Mouse (Mus musculus) heart, embryonic 10.5 days (tissue): ENCODE measurements around the gene Trip4. TPM values are rescaled to one million over a fixed set of nuclear protein-coding genes. Genes with fewer than 3 reads are reported as not detected.

Source experiments
- DNase-seq: peaks from one replicate; pipeline ENCODE4 v3.0.0-alpha.2; 2017; ENCODE audit warnings: low spot score
- H3K27ac ChIP-seq: fragments of 300-500 bp; sonication (generic); 2 replicates; pipeline ENCODE4 v1.5.1; 2016; ENCODE audit warnings: mild to moderate bottlenecking
- H3K27me3 ChIP-seq: fragments of 300-500 bp; sonication (generic); 2 replicates; pipeline ENCODE4 v1.6.1; 2016; ENCODE audit warnings: mild to moderate bottlenecking; ENCODE audit not compliant: poor library complexity, insufficient read depth, severe bottlenecking
- H3K36me3 ChIP-seq: fragments of 300-500 bp; sonication (generic); 2 replicates; pipeline ENCODE4 v1.6.1; 2016; ENCODE audit warnings: mild to moderate bottlenecking, moderate library complexity
- H3K4me1 ChIP-seq: fragments of 300-500 bp; sonication (generic); 2 replicates; pipeline ENCODE4 v1.6.1; 2016; ENCODE audit warnings: mild to moderate bottlenecking
- H3K4me3 ChIP-seq: fragments of 300-500 bp; sonication (generic); 2 replicates; pipeline ENCODE4 v1.5.1; 2016; ENCODE audit warnings: mild to moderate bottlenecking, moderate library complexity
- H3K9me3 ChIP-seq: fragments of 300-500 bp; sonication (generic); 2 replicates; pipeline ENCODE4 v1.6.1; 2016; ENCODE audit warnings: mild to moderate bottlenecking, moderate library complexity
- WGBS: fragments of 180-500 bp; shearing (Covaris S2); methylation state at CpG from one replicate; pipeline ENCODE4 v1.1.7; 2016; 5-methylcytosine and 5-hydroxymethylcytosine counted together
- polyA plus RNA-seq: library from polyadenylated mRNA; unstranded; fragments of >200 nt; fragmentation: Nextera tagmentation; extraction: Ambion mirVana; gene quantifications from 2 replicates; pipeline ENCODE4 v1.2.1, GENCODE M21; 2016

Trip4 gene
- polyA plus RNA-seq, 1 experiment from 2014 or later = 27.9 TPM

GRCm38 (mm10) chr9:65890143-65890628, 18.4 kb downstream of the Trip4 start, which contains the start of gene Pclaf:
TSS of gene Pclaf (plus strand) at chr9:65890237.
- peaks cover 28% of the 10 kb centered on the region for H3K36me3 ChIP-seq
- H3K4me3 ChIP-seq = peak within 1 kb of the TSS; percentile 76
- H3K27ac ChIP-seq = peak within 1 kb of the TSS; percentile 91
- peaks cover 8% of the 10 kb centered on the region; the same call in 1 of the 2 replicates for H3K4me1 ChIP-seq
- H3K27me3 ChIP-seq = no peaks in the 10 kb centered on the region
- under 1% methylated on average over 21 of the region's 21 CpGs for WGBS
- H3K9me3 ChIP-seq = no peaks in the 10 kb centered on the region
- peak; percentile 97 for DNase-seq

GRCm38 (mm10) chr9:65884564-65885315, 23.9 kb downstream of the Trip4 start:
- Histone ChIP-seq H3K4me1 (peaks cover 5% of the 10 kb centered on the region; the same call in 1 of the 2 replicates), H3K36me3 (peaks cover 10% of the 10 kb centered on the region; the same call in 1 of the 2 replicates), H3K4me3 (peak overlapping the region; percentile 82), H3K27ac (peak overlapping the region; percentile 90), H3K27me3 (no peaks in the 10 kb centered on the region), H3K9me3 (no peaks in the 10 kb centered on the region)
- WGBS = under 1% methylated on average over 37 of the region's 37 CpGs
- peak; percentile 96 for DNase-seq

DNA sequence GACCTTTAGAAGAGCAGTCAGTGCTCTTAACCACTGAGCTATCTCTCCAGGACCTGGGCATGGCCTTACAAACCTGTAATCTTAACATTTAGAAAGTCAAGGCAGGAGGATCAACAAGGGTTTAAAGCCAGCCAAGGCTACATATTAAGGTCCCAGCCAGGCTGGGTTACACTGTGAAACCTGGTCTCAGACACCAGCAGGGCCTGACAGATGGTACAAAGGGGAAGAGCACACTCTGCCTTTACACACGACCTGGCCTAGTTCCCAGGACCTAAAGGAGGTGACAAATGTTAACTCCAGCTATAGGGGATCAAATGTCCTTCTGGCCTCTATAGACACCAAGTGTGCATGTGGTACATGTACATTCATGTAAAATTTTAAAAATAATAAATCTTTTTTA, 48.9 kb downstream of the Trip4 start:
- no peak for DNase-seq

GRCm38 (mm10) chr9:65850203-65850602, 58.4 kb downstream of the Trip4 start:
- no peak for DNase-seq
- 38% methylated on average over 1 of the region's 1 CpGs for WGBS
- H3K27me3 ChIP-seq = no peaks in the 10 kb centered on the region

More for the DNA sequence above, 48.9 kb downstream of the Trip4 start:
- no peaks in the 10 kb centered on the region for H3K4me1 ChIP-seq
- H3K9me3 ChIP-seq = no peaks in the 10 kb centered on the region
- H3K27ac ChIP-seq = no peak overlapping the region
- peaks cover 66% of the 10 kb centered on the region for H3K36me3 ChIP-seq
- WGBS = 49% methylated on average over 1 of the region's 1 CpGs
- no peaks in the 10 kb centered on the region for H3K27me3 ChIP-seq
- H3K4me3 ChIP-seq = no peak overlapping the region

DNA sequence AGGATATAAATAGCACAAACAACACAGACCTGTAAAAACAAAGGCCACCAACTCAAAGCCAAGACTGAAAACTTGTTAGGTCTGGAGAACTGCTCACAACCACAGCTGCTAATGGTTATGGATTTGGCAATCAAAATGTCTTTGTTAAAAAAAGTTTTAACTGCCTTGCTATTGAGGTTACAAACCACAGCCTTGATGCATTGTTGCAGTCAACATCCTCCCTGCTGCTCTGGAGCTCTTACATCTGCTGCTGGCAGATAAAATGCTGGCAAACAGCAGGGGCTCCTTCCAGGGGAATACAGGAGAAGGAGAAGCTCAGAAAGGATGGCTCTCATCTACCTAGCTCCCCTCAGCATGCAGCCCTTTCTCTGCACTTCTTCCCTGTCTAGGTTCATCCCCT, 60.4 kb downstream of the Trip4 start:
- no peak overlapping the region for H3K27ac ChIP-seq
- H3K9me3 ChIP-seq = no peaks in the 10 kb centered on the region
- H3K4me1 ChIP-seq = peaks cover 4% of the 10 kb centered on the region; the same call in 1 of the 2 replicates
- peaks cover 42% of the 10 kb centered on the region for H3K36me3 ChIP-seq
- H3K27me3 ChIP-seq = no peaks in the 10 kb centered on the region
- H3K4me3 ChIP-seq = no peak overlapping the region
- DNase-seq = no peak

More at GRCm38 (mm10) chr9:65850203-65850602, 58.4 kb downstream of the Trip4 start:
- peaks cover 44% of the 10 kb centered on the region for H3K36me3 ChIP-seq
- no peak overlapping the region for H3K4me3 ChIP-seq
- H3K4me1 ChIP-seq = peaks cover 4% of the 10 kb centered on the region; the same call in 1 of the 2 replicates
- no peaks in the 10 kb centered on the region for H3K9me3 ChIP-seq
- H3K27ac ChIP-seq = no peak overlapping the region

DNA sequence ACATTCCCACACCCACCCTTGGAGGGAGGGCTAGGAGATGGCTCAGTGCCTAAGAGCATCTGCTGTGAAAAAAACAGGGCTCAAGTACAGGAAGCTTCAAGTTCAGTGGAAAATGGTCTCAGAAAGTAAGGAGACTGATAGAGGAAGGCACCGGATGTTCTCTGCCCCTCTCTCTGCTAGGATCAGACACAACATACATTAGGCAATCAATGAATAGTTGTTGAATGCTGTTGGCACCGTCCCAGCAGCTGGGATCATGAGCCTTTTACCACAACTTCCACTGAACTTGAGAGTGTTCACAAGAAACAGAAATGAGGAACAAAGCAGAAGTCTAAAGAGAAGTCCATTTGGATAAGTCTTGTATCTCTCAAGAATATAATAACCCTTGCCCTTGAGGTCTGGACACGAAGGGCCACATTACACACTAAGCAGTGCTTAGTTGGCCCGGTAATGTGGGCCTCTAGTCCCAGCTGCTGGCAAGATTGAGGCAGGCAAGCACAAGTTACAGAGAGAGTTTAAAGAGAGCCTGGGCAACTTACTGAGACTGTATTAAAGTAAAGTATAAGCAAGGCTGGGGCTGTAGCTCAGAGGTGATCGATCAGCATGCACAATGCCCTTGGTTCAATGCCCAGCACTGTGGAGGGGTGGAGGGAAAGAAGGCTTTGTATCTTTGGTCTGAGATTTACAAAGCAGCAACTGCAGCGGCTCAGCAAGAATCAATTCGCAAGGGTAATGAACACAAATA, 64.0 kb downstream of the Trip4 start:
- Histone ChIP-seq H3K27me3 (no peaks in the 10 kb centered on the region), H3K4me1 (peaks cover 4% of the 10 kb centered on the region; the same call in 1 of the 2 replicates), H3K4me3 (no peak overlapping the region), H3K27ac (no peak overlapping the region), H3K9me3 (no peaks in the 10 kb centered on the region), H3K36me3 (peaks cover 30% of the 10 kb centered on the region; the same call in 1 of the 2 replicates)
- no peak for DNase-seq
- WGBS = 84% methylated on average over 7 of the region's 7 CpGs

- Histone ChIP-seq H3K4me1 (no peaks in the 10 kb centered on the region), H3K36me3 (peaks cover 28% of the 10 kb centered on the region), H3K27ac (no peak overlapping the region), H3K4me3 (no peak overlapping the region), H3K9me3 (no peaks in the 10 kb centered on the region), H3K27me3 (no peaks in the 10 kb centered on the region)
- DNase-seq = no peak
- WGBS = 97% methylated on average over 1 of the region's 1 CpGs
These were observed 68.8 kb downstream of the Trip4 start for GRCm38 (mm10) chr9:65839841-65840240.

- Histone ChIP-seq H3K27me3 (no peaks in the 10 kb centered on the region), H3K9me3 (no peaks in the 10 kb centered on the region), H3K4me1 (no peaks in the 10 kb centered on the region), H3K27ac (no peak overlapping the region), H3K36me3 (peaks cover 18% of the 10 kb centered on the region), H3K4me3 (no peak overlapping the region)
- no peak for DNase-seq
These were observed 71.7 kb downstream of the Trip4 start for GRCm38 (mm10) chr9:65836916-65837315.

DNA sequence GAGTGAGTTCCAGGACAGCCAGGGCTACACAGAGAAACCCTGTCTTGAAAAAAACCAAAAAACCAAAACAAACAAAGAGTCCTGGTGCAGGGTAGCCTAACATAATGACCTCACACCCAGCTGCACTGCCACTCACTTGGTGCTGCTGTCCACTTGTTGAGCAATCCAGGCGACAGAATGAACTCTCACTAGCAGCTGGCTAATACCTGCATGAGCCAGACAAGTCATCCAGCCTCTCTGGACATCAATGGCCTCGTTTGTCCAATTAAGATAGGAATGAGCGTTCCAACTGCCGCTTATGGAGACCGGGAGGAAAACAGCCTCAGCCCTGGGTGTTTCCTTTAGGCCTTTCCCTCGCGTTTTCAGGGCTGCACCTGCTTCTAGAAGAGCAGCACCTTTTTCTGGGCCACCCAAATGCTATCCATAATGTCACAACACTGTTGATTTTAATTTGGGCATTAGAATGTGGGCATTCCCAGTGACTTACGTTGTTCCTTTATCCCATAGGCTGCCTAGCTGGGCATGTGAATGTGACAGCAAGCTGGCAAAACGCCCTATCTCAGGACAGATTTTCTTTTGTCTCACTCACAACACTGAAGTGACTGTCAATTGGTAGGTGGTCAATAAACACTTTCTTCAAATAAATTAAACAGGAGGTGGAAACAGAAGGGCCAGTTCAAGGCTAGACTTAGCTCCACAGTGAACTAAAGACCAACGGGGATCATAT, 73.8 kb downstream of the Trip4 start:
- Histone ChIP-seq H3K27me3 (no peaks in the 10 kb centered on the region), H3K4me3 (no peak overlapping the region), H3K36me3 (peaks cover 15% of the 10 kb centered on the region), H3K9me3 (no peaks in the 10 kb centered on the region), H3K27ac (no peak overlapping the region), H3K4me1 (no peaks in the 10 kb centered on the region)
- 65% methylated on average over 10 of the region's 10 CpGs for WGBS
- no peak for DNase-seq

GRCm38 (mm10) chr9:65833640-65834039, 75.0 kb downstream of the Trip4 start:
- Histone ChIP-seq H3K9me3 (no peaks in the 10 kb centered on the region), H3K27me3 (no peaks in the 10 kb centered on the region), H3K27ac (no peak overlapping the region), H3K4me3 (no peak overlapping the region), H3K36me3 (peaks cover 12% of the 10 kb centered on the region), H3K4me1 (peaks cover 4% of the 10 kb centered on the region; the same call in 1 of the 2 replicates)
- no peak for DNase-seq

DNA sequence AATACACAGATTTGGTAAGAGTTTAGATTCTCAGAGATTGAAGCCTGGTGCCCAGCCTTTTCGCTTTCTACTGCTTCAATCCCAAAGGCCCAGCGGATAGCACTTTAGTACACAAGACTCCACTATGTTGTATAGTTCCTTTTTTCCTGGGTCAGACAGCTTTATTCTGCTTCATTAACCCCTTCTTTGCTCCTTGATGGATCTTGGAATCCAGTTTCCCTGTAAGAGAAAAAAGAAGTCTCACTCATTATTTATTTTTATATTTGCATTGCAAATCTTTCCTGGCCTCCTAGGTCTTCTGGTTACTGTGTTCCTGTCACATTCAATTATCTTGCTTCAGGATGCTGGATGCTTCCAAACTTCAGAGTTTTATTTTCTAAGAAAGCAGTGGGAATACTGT, 75.4 kb downstream of the Trip4 start:
- Histone ChIP-seq H3K27ac (no peak overlapping the region), H3K27me3 (no peaks in the 10 kb centered on the region), H3K4me3 (no peak overlapping the region), H3K36me3 (peaks cover 8% of the 10 kb centered on the region), H3K9me3 (no peaks in the 10 kb centered on the region), H3K4me1 (peaks cover 8% of the 10 kb centered on the region; the same call in 1 of the 2 replicates)
- WGBS = 95% methylated on average over 2 of the region's 2 CpGs
- DNase-seq = no peak

- 0 out of 2 replicates have a peak, but pooled peaks cover 4% of the 10 kb centered on the region for H3K36me3 ChIP-seq
- DNase-seq = no peak
- WGBS = 85% methylated on average over 2 of the region's 2 CpGs
- H3K27ac ChIP-seq = no peak overlapping the region
- H3K4me3 ChIP-seq = no peak overlapping the region
- peaks cover 10% of the 10 kb centered on the region; the same call in 1 of the 2 replicates for H3K4me1 ChIP-seq
- H3K9me3 ChIP-seq = no peaks in the 10 kb centered on the region
- no peaks in the 10 kb centered on the region for H3K27me3 ChIP-seq
These were observed 76.6 kb downstream of the Trip4 start for GRCm38 (mm10) chr9:65832041-65832440.
